Mouse (Mus musculus): ENCODE data around the gene Zfp446.

The Zfp446 gene

GRCm38 (mm10) chr7:12987409-12988189 is 10.0 kb downstream of the Zfp446 start:
- peak; percentile 30 for DNase-seq

- peak; percentile 50 for DNase-seq
Observed at GRCm38 (mm10) chr7:12992222-12992621, 14.6 kb downstream of the Zfp446 start.

GRCm38 (mm10) chr7:12993148-12993547 is 15.5 kb downstream of the Zfp446 start:
- no peak for DNase-seq

GRCm38 (mm10) chr7:12995862-12996261 is 18.2 kb downstream of the Zfp446 start:
- DNase-seq, result no peak

GRCm38 (mm10) chr7:12997230-12997629 is 19.6 kb downstream of the Zfp446 start:
- DNase-seq, result no peak

GRCm38 (mm10) chr7:12998053-12998452 is 20.4 kb downstream of the Zfp446 start, which contains the start of gene Slc27a5:
Gene Slc27a5 (minus strand): TSS chr7:12998192.
- no peak for DNase-seq

- no peak for DNase-seq
Observed at GRCm38 (mm10) chr7:12998851-12999250, 21.2 kb downstream of the Zfp446 start, which contains the start of gene Trim28. Gene Trim28 (plus strand): TSS chr7:12999114.

GRCm38 (mm10) chr7:13001584-13001983 is 23.9 kb downstream of the Zfp446 start:
- DNase-seq, result no peak

- DNase-seq, result no peak
Observed at GRCm38 (mm10) chr7:13003380-13003779, 25.7 kb downstream of the Zfp446 start.

- DNase-seq, result no peak
Observed at GRCm38 (mm10) chr7:13006011-13006410, 28.4 kb downstream of the Zfp446 start.

- DNase-seq, result no peak
Observed at GRCm38 (mm10) chr7:13006531-13006930, 28.9 kb downstream of the Zfp446 start.

- DNase-seq, result no peak
Observed at GRCm38 (mm10) chr7:13007341-13008092, 29.9 kb downstream of the Zfp446 start.

- peak; percentile 93 for DNase-seq
Observed at GRCm38 (mm10) chr7:13009143-13010004, 31.7 kb downstream of the Zfp446 start.

- no peak for DNase-seq
Observed at GRCm38 (mm10) chr7:13010005-13010908, 32.6 kb downstream of the Zfp446 start, which contains the start of gene Zbtb45. Gene Zbtb45 (minus strand): TSS chr7:13010034.

- no peak for DNase-seq
Observed at GRCm38 (mm10) chr7:13013671-13014070, 36.0 kb downstream of the Zfp446 start.

GRCm38 (mm10) chr7:13014275-13014839 is 36.7 kb downstream of the Zfp446 start:
- DNase-seq, result no peak

GRCm38 (mm10) chr7:13015217-13015616 is 37.6 kb downstream of the Zfp446 start:
- DNase-seq, result no peak

GRCm38 (mm10) chr7:13022773-13023535 is 45.3 kb downstream of the Zfp446 start:
- peak; percentile 79 for DNase-seq

GRCm38 (mm10) chr7:13023928-13024731 is 46.5 kb downstream of the Zfp446 start:
- peak; percentile 96 for DNase-seq

GRCm38 (mm10) chr7:13024805-13025204 is 47.2 kb downstream of the Zfp446 start:
- DNase-seq, result peak; percentile 83

Data from thymus, postnatal 25 days (tissue).